Mouse (Mus musculus) megakaryocyte, embryonic 14.5 days (primary cell): ENCODE results near the gene Mrps18b. TPM values are rescaled to one million over a fixed set of nuclear protein-coding genes. Genes with fewer than 3 reads are reported as not detected.

Experiments
- H3K27me3 ChIP-seq: replicated peaks from 2 replicates; pipeline ENCODE3; 2012; ENCODE audit warnings: inconsistent platforms
- H3K36me3 ChIP-seq: replicated peaks from 2 replicates; pipeline ENCODE3; 2012; ENCODE audit warnings: low read length, inconsistent platforms, mixed read lengths
- H3K4me1 ChIP-seq: 2 replicates; pipeline ENCODE4 v1.6.1; 2012; ENCODE audit warnings: inconsistent platforms
- H3K4me3 ChIP-seq: replicated peaks from 2 replicates; pipeline ENCODE3; 2012; ENCODE audit warnings: moderate library complexity, mild to moderate bottlenecking, inconsistent platforms
- H3K9me3 ChIP-seq: 2 replicates; pipeline ENCODE4 v1.6.1; 2012; ENCODE audit warnings: inconsistent platforms
- FLI1 ChIP-seq: IDR thresholded peaks from 2 replicates; pipeline ENCODE4 v1.6.1; 2012; ENCODE audit warnings: low read length, inconsistent platforms, mixed read lengths
- GATA1 ChIP-seq: IDR thresholded peaks from 3 replicates; pipeline ENCODE4 v1.6.1; 2012; ENCODE audit warnings: mixed read lengths, low read length, inconsistent platforms, borderline replicate concordance
- polyA plus RNA-seq: library from polyadenylated mRNA; stranded (reverse); fragments of >175 nt; gene quantifications from 2 replicates; pipeline ENCODE4 v1.2.3, GENCODE M21; 2012; ENCODE audit warnings: low replicate concordance; ENCODE audit not compliant: insufficient read depth

The Mrps18b gene
- polyA plus RNA-seq, 1 experiment: 5.7 TPM

- peaks cover 70% of the 10 kb centered on the region for H3K36me3 ChIP-seq
- TF ChIP-seq FLI1: no peak
- TF ChIP-seq GATA1: no peak
- H3K9me3 ChIP-seq: no peaks in the 10 kb centered on the region
- H3K27me3 ChIP-seq: no peaks in the 10 kb centered on the region
- H3K4me1 ChIP-seq: peaks cover 44% of the 10 kb centered on the region
- no peak overlapping the region for H3K4me3 ChIP-seq
Observed at GRCm38 (mm10) chr17:35882924-35883323, 33.3 kb downstream of the Mrps18b start.

- Histone ChIP-seq H3K9me3 (no peaks in the 10 kb centered on the region), H3K36me3 (peaks cover 62% of the 10 kb centered on the region), H3K4me3 (peak within 1 kb of the TSS; percentile 98), H3K4me1 (peaks cover 39% of the 10 kb centered on the region), H3K27me3 (no peaks in the 10 kb centered on the region)
- TF ChIP-seq GATA1 (no peak), FLI1 (no peak)
Observed at GRCm38 (mm10) chr17:35879245-35880057, 36.7 kb downstream of the Mrps18b start, which contains the start of gene Dhx16. Gene Dhx16 (plus strand): TSS chr17:35879819.

GRCm38 (mm10) chr17:35874721-35875120 is 41.5 kb downstream of the Mrps18b start:
- TF ChIP-seq FLI1 (no peak), GATA1 (no peak)
- H3K4me1 ChIP-seq: peaks cover 53% of the 10 kb centered on the region
- H3K9me3 ChIP-seq: no peaks in the 10 kb centered on the region
- H3K27me3 ChIP-seq: no peaks in the 10 kb centered on the region
- H3K4me3 ChIP-seq: no peak overlapping the region
- peaks cover 56% of the 10 kb centered on the region for H3K36me3 ChIP-seq

GRCm38 (mm10) chr17:35873774-35874519 is 42.2 kb downstream of the Mrps18b start:
- H3K4me1 ChIP-seq: peaks cover 58% of the 10 kb centered on the region

GRCm38 (mm10) chr17:35870884-35871696 is 45.1 kb downstream of the Mrps18b start:
- H3K9me3 ChIP-seq: no peaks in the 10 kb centered on the region
- no peaks in the 10 kb centered on the region for H3K27me3 ChIP-seq
- H3K36me3 ChIP-seq: peaks cover 46% of the 10 kb centered on the region
- peaks cover 82% of the 10 kb centered on the region for H3K4me1 ChIP-seq
- TF ChIP-seq FLI1 (no peak), GATA1 (no peak)
- H3K4me3 ChIP-seq: peak overlapping the region; percentile 97

More at GRCm38 (mm10) chr17:35873774-35874519, 42.2 kb downstream of the Mrps18b start:
- H3K27me3 ChIP-seq: no peaks in the 10 kb centered on the region
- peaks cover 56% of the 10 kb centered on the region for H3K36me3 ChIP-seq
- H3K4me3 ChIP-seq: peak overlapping the region; percentile 86
- TF ChIP-seq FLI1 (no peak), GATA1 (no peak)
- H3K9me3 ChIP-seq: no peaks in the 10 kb centered on the region

GRCm38 (mm10) chr17:35870151-35870883 is 45.9 kb downstream of the Mrps18b start:
- no peaks in the 10 kb centered on the region for H3K27me3 ChIP-seq
- peak overlapping the region; percentile 97 for H3K4me3 ChIP-seq

GRCm38 (mm10) chr17:35869346-35870067 is 46.7 kb downstream of the Mrps18b start:
- peaks cover 2% of the 10 kb centered on the region for H3K27me3 ChIP-seq
- no peaks in the 10 kb centered on the region for H3K9me3 ChIP-seq
- TF ChIP-seq GATA1 (no peak), FLI1 (no peak)
- peaks cover 93% of the 10 kb centered on the region for H3K4me1 ChIP-seq
- peak overlapping the region; percentile 97 for H3K4me3 ChIP-seq
- peaks cover 32% of the 10 kb centered on the region for H3K36me3 ChIP-seq

More at GRCm38 (mm10) chr17:35870151-35870883, 45.9 kb downstream of the Mrps18b start:
- peaks cover 90% of the 10 kb centered on the region for H3K4me1 ChIP-seq
- TF ChIP-seq FLI1: peak; percentile 80; the same call in 1 of the 2 replicates
- no peak for TF ChIP-seq GATA1
- H3K9me3 ChIP-seq: no peaks in the 10 kb centered on the region
- peaks cover 40% of the 10 kb centered on the region for H3K36me3 ChIP-seq

GRCm38 (mm10) chr17:35868961-35869345 is 47.2 kb downstream of the Mrps18b start:
- H3K27me3 ChIP-seq: peaks cover 7% of the 10 kb centered on the region
- TF ChIP-seq FLI1: no peak
- no peak for TF ChIP-seq GATA1
- H3K36me3 ChIP-seq: peaks cover 27% of the 10 kb centered on the region
- H3K9me3 ChIP-seq: no peaks in the 10 kb centered on the region
- peak overlapping the region; percentile 97 for H3K4me3 ChIP-seq
- peaks cover 93% of the 10 kb centered on the region for H3K4me1 ChIP-seq

- Histone ChIP-seq H3K4me1 (peaks cover 91% of the 10 kb centered on the region), H3K9me3 (no peaks in the 10 kb centered on the region), H3K27me3 (peaks cover 14% of the 10 kb centered on the region), H3K36me3 (peaks cover 20% of the 10 kb centered on the region), H3K4me3 (peak overlapping the region; percentile 97)
- no peak for TF ChIP-seq FLI1
- no peak for TF ChIP-seq GATA1
Observed at GRCm38 (mm10) chr17:35868165-35868820, 47.9 kb downstream of the Mrps18b start.
